Comparison of ENCODE assay signal across 25 mouse cellular contexts in the genomic region with DNA sequence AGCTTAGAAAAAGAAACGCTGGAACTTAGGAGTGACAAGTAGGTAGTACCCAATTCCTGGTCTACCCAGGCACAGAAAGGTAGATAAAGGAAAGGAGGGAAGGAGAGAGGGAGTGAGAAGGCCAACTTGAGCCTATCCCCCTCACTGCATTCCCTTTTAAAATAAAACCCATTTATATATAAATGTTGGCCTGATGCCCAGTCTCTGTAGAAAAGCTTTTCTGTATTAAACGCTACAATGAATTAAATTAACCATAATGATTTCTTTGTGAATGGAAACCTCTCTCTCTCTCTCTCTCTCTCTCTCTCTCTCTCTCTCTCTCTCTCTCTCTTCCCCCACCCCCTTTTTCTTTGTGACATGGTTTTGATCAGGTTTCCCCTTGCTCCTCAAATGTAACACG. TPM values are rescaled to one million over a fixed set of nuclear protein-coding genes. Genes with fewer than 3 reads are reported as not detected.
A peak's percentile ranks its signal among the peaks of the same experiment; 100 is the strongest.
DNase-seq lines count a peak whose midpoint lies in the region; ATAC-seq and TF ChIP-seq lines count a peak whose summit lies in the region.
"Had no signal": no experiment of that assay in that cellular context is flagged by ENCODE, and none has a peak within 500 bp of the region (broad histone marks: within the 10 kb centered on the region; RNA-seq: fewer than 3 reads in every experiment).

No protein-coding gene starts in this region.

- H3K4me1 ChIP-seq in embryonic facial prominence, embryonic 12.5 days, result peaks cover 15% of the 10 kb centered on the region
- H3K4me1 ChIP-seq in embryonic facial prominence, embryonic 10.5 days, result peaks cover 20% of the 10 kb centered on the region
- H3K4me1 ChIP-seq in limb, embryonic 12.5 days (replicated peaks), result peaks cover 16% of the 10 kb centered on the region
- peaks cover 26% of the 10 kb centered on the region for H3K4me1 ChIP-seq in limb, embryonic 10.5 days
- H3K4me1 ChIP-seq in limb, embryonic 13.5 days, result peaks cover 44% of the 10 kb centered on the region

- H3K27me3 ChIP-seq in embryonic facial prominence, embryonic 12.5 days, result peaks cover 20% of the 10 kb centered on the region; the same call in 1 of the 2 replicates
- H3K27me3 ChIP-seq in embryonic facial prominence, embryonic 10.5 days (replicated peaks; ENCODE audit: low read depth, poor library complexity, severe bottlenecking), result peaks cover 99% of the 10 kb centered on the region
- H3K27me3 ChIP-seq in limb, embryonic 12.5 days, result peaks cover 78% of the 10 kb centered on the region
- peaks cover 100% of the 10 kb centered on the region for H3K27me3 ChIP-seq in limb, embryonic 10.5 days (ENCODE audit: low read depth, poor library complexity, severe bottlenecking)
- peaks cover 47% of the 10 kb centered on the region for H3K27me3 ChIP-seq in limb, embryonic 13.5 days
- H3K27me3 ChIP-seq: forebrain, embryonic 15.5 days had no signal

- TF ChIP-seq CTCF in brain, embryonic 14.5 days (IDR thresholded peaks at IDR 0.05; ENCODE audit: borderline replicate concordance, extremely low read depth, insufficient read depth, insufficient read length), result no peak

- intact Hi-C loops in heart, postnatal 25 days (cut with DNase I), result loop anchor here (10.0 kb wide), 1 partner anchor 301 kb away; a partner anchor contains a TSS

- H3K4me3 ChIP-seq in embryonic facial prominence, embryonic 12.5 days, result no peak overlapping the region
- H3K4me3 ChIP-seq in embryonic facial prominence, embryonic 10.5 days, result no peak overlapping the region
- H3K4me3 ChIP-seq in limb, embryonic 12.5 days (replicated peaks), result no peak overlapping the region
- no peak overlapping the region for H3K4me3 ChIP-seq in limb, embryonic 10.5 days
- H3K4me3 ChIP-seq in limb, embryonic 13.5 days, result no peak overlapping the region
- H3K4me3 ChIP-seq: embryonic facial prominence, embryonic 15.5 days; forebrain, embryonic 15.5 days; heart, embryonic 12.5 days; heart, embryonic 15.5 days had no signal

- H3K9me3 ChIP-seq in embryonic facial prominence, embryonic 12.5 days, result no peaks in the 10 kb centered on the region
- H3K9me3 ChIP-seq in embryonic facial prominence, embryonic 10.5 days, result no peaks in the 10 kb centered on the region
- no peaks in the 10 kb centered on the region for H3K9me3 ChIP-seq in limb, embryonic 12.5 days
- H3K9me3 ChIP-seq in limb, embryonic 10.5 days (replicated peaks), result no peaks in the 10 kb centered on the region
- no peaks in the 10 kb centered on the region for H3K9me3 ChIP-seq in limb, embryonic 13.5 days
- H3K9me3 ChIP-seq: embryonic facial prominence, embryonic 15.5 days; forebrain, embryonic 15.5 days; heart, embryonic 12.5 days; heart, embryonic 15.5 days had no signal

- no peaks in the 10 kb centered on the region for H3K36me3 ChIP-seq in embryonic facial prominence, embryonic 12.5 days
- no peaks in the 10 kb centered on the region for H3K36me3 ChIP-seq in embryonic facial prominence, embryonic 10.5 days (replicated peaks)
- H3K36me3 ChIP-seq in limb, embryonic 12.5 days, result no peaks in the 10 kb centered on the region
- H3K36me3 ChIP-seq in limb, embryonic 10.5 days, result no peaks in the 10 kb centered on the region
- no peaks in the 10 kb centered on the region for H3K36me3 ChIP-seq in limb, embryonic 13.5 days
- H3K36me3 ChIP-seq: embryonic facial prominence, embryonic 15.5 days; forebrain, embryonic 15.5 days; heart, embryonic 12.5 days; heart, embryonic 15.5 days had no signal

- no peak overlapping the region for H3K4me2 ChIP-seq in embryonic facial prominence, embryonic 12.5 days (replicated peaks)
- no peak overlapping the region for H3K4me2 ChIP-seq in limb, embryonic 12.5 days
- H3K4me2 ChIP-seq in limb, embryonic 13.5 days (replicated peaks), result no peak overlapping the region
- H3K4me2 ChIP-seq: embryonic facial prominence, embryonic 15.5 days; forebrain, embryonic 15.5 days; heart, embryonic 12.5 days; heart, embryonic 15.5 days; hindbrain, embryonic 14.5 days had no signal

- ATAC-seq in embryonic facial prominence, embryonic 12.5 days (ENCODE audit: insufficient number of reproducible peaks, insufficient read depth, low FRiP score, low TSS enrichment), result no peak
- no peak for ATAC-seq in limb, embryonic 12.5 days (ENCODE audit: insufficient number of reproducible peaks, insufficient read depth, low FRiP score, low TSS enrichment, low read depth)
- ATAC-seq in limb, embryonic 13.5 days (ENCODE audit: low FRiP score, low read depth), result no peak
- no peak for ATAC-seq in megakaryocyte-erythroid progenitor cell, adult 5-6 weeks (replicated peaks; ENCODE audit: low FRiP score, low TSS enrichment, poor library complexity, severe bottlenecking)
- ATAC-seq: activated CD4-positive, CD25-positive, alpha-beta regulatory T cell, adult 4 months; forebrain, embryonic 15.5 days; hindbrain, postnatal 0 days; inflammation-experienced regulatory T-cells, adult 6 months had no signal

- 38% methylated on average over 3 of the region's 3 CpGs for WGBS in embryonic facial prominence, embryonic 12.5 days
- WGBS in embryonic facial prominence, embryonic 10.5 days, result 82% methylated on average over 3 of the region's 3 CpGs
- WGBS in limb, embryonic 12.5 days, result 63% methylated on average over 3 of the region's 3 CpGs
- 88% methylated on average over 3 of the region's 3 CpGs for WGBS in limb, embryonic 10.5 days
- 48% methylated on average over 3 of the region's 3 CpGs for WGBS in limb, embryonic 13.5 days

- H3K9ac ChIP-seq in embryonic facial prominence, embryonic 12.5 days, result no peak overlapping the region
- no peak overlapping the region for H3K9ac ChIP-seq in limb, embryonic 12.5 days (replicated peaks)
- H3K9ac ChIP-seq in limb, embryonic 13.5 days, result no peak overlapping the region
- H3K9ac ChIP-seq: embryonic facial prominence, embryonic 15.5 days; forebrain, embryonic 15.5 days; heart, embryonic 12.5 days; heart, embryonic 15.5 days; hindbrain, embryonic 14.5 days had no signal

- TF ChIP-seq POLR2A in brain, embryonic 14.5 days (IDR thresholded peaks at IDR 0.05; ENCODE audit: borderline replicate concordance, extremely low read depth, insufficient read depth, insufficient read length, poor library complexity, severe bottlenecking), result no peak

- 0 out of 2 replicates have a peak overlapping the region, but pooled peaks have one; percentile 54 for H3K27ac ChIP-seq in embryonic facial prominence, embryonic 12.5 days
- H3K27ac ChIP-seq in embryonic facial prominence, embryonic 10.5 days (replicated peaks), result no peak overlapping the region
- H3K27ac ChIP-seq in limb, embryonic 12.5 days, result peak overlapping the region; percentile 56; the same call in 1 of the 2 replicates
- no peak overlapping the region for H3K27ac ChIP-seq in limb, embryonic 10.5 days
- H3K27ac ChIP-seq in limb, embryonic 13.5 days, result peak overlapping the region; percentile 58; the same call in 1 of the 2 replicates
- H3K27ac ChIP-seq: embryonic facial prominence, embryonic 15.5 days; forebrain, embryonic 15.5 days; heart, embryonic 15.5 days; hindbrain, embryonic 14.5 days; hindbrain, postnatal 0 days had no signal

- DNase-seq in embryonic facial prominence, embryonic 10.5 days (ENCODE audit: low spot score), result no peak
- no peak for DNase-seq in limb, embryonic 10.5 days (ENCODE audit: low spot score)
- DNase-seq in brain, embryonic 14.5 days (ENCODE audit: low read depth), result peak; percentile 66
- DNase-seq in heart, postnatal 25 days (ENCODE audit: low spot score), result no peak
- DNase-seq: adrenal gland, adult 8-10 months; adrenal gland, postnatal 25 days; cerebellum, adult 18-20 months; cerebellum, adult 9-10 months; cerebellum, postnatal 14 days; gastrocnemius, postnatal 25 days; heart, adult 18-20 months; heart, postnatal 10 days; heart, postnatal 4 days had no signal

RNA-seq across cellular contexts. Expression of a gene that starts 35.5 kb away (rescaled TPM):
- 195 and 197 TPM in 2 replicates for polyA plus RNA-seq in embryonic facial prominence, embryonic 12.5 days (2016; fragmentation: Nextera tagmentation; extraction: Ambion mirVana)
- 181 and 185 TPM in 2 replicates for polyA plus RNA-seq in embryonic facial prominence, embryonic 10.5 days (2016; fragmentation: Nextera tagmentation; extraction: Ambion mirVana)
- 178 and 181 TPM in 2 replicates for polyA plus RNA-seq in limb, embryonic 12.5 days (2016; fragmentation: Nextera tagmentation; extraction: Ambion mirVana)
- polyA plus RNA-seq in limb, embryonic 10.5 days (2016; fragmentation: Nextera tagmentation; extraction: Ambion mirVana), result 175 and 184 TPM in 2 replicates
- polyA plus RNA-seq in brain, embryonic 14.5 days (2012; rRNA removed), result 241 and 242 TPM in 2 replicates
- 178 and 180 TPM in 2 replicates for polyA plus RNA-seq in limb, embryonic 13.5 days (2015; fragmentation: Nextera tagmentation; extraction: Ambion mirVana)
- total RNA-seq in megakaryocyte-erythroid progenitor cell, adult 5-6 weeks (2014; fragmentation: Nextera tagmentation), result 34.2 and 43.7 TPM in 2 replicates
- 54.1 and 61.3 TPM in 2 replicates for total RNA-seq in megakaryocyte-erythroid progenitor cell, adult 5-6 weeks (2017)
- 10 to 100 TPM; 23.5 to 24.1 TPM for total RNA-seq in heart, postnatal 25 days (2021)

Comparison
In these comparisons a context has a peak if more than half of its experiments do, and no peak if none do; other contexts are left out.
1. H3K27ac ChIP-seq: peak in embryonic facial prominence, embryonic 12.5 days (single experiment), limb, embryonic 12.5 days (single experiment) and limb, embryonic 13.5 days (single experiment); none in embryonic facial prominence, embryonic 10.5 days (single experiment) and limb, embryonic 10.5 days (single experiment).